Mouse (Mus musculus) stomach, embryonic 15.5 days (tissue): ENCODE results near the gene Stra6l. TPM values are rescaled to one million over a fixed set of nuclear protein-coding genes. Genes with fewer than 3 reads are reported as not detected.

Source experiments
- polyA plus RNA-seq: library from polyadenylated mRNA; unstranded; fragments of >200 nt; fragmentation: Nextera tagmentation; extraction: Ambion mirVana; gene quantifications from 2 replicates; pipeline ENCODE4 v1.2.1, GENCODE M21; 2015

Stra6l gene
- polyA plus RNA-seq, 1 experiment from 2014 or later: 1.7 TPM

Other genes starting within 250 kb of the Stra6l start
- 127 and 187 TPM in 2 replicates for gene Aldh1b1, start 49.6 kb upstream of the Stra6l start, polyA plus RNA-seq
- 0.48 and 0.87 TPM in 2 replicates for gene Igfbpl1, start 21.7 kb upstream of the Stra6l start, polyA plus RNA-seq
- gene Ccdc180, start 41.6 kb downstream of the Stra6l start, polyA plus RNA-seq: 0.12 and 0.17 TPM in 2 replicates
- gene Tdrd7, start 116.7 kb downstream of the Stra6l start, polyA plus RNA-seq: 19.8 and 21.5 TPM in 2 replicates
- gene Tmod1, start 190.3 kb downstream of the Stra6l start, polyA plus RNA-seq: 4.7 and 6.4 TPM in 2 replicates